Mouse (Mus musculus) thymus, adult 2 months (tissue): ENCODE data around the gene Apobec1.

Experiments used
- CTCF ChIP-seq: fragments of 200-500 bp; IDR thresholded peaks from 2 replicates; pipeline ENCODE4 v1.5.1; 2012; ENCODE audit warnings: mild to moderate bottlenecking, control low read depth, low read length, moderate library complexity, borderline replicate concordance; ENCODE audit not compliant: control insufficient read depth, poor library complexity, insufficient read depth; ENCODE audit errors: extremely low read depth
- POLR2A ChIP-seq: fragments of 200-500 bp; IDR thresholded peaks from 2 replicates; pipeline ENCODE4 v1.6.1; 2012; ENCODE audit warnings: mild to moderate bottlenecking, low read length, control low read depth, moderate library complexity; ENCODE audit not compliant: control insufficient read depth, poor library complexity, insufficient read depth; ENCODE audit errors: extremely low read depth

DNA sequence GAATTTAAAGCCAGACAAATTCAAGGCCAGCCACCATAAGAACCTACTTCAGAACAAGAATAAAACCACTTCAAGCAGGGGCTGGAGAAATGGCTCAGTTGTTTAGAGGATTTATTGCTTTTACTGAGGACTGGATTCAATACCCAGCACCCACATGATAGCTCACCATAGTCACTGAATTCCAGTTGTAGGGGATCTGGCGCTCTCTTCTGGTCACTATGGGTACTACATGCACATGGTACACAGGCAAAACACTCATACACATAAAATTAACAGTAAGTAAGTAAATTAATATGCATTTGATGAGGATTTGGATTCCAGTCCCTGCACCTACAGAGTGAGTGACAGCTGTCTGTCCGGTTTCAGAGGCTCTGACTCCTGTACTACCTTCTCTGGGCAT, 11.8 kb upstream of the Apobec1 start:
- no peak for TF ChIP-seq CTCF
- TF ChIP-seq POLR2A, result no peak
